Mouse (Mus musculus): ENCODE results near the gene Tgfbi. TPM values are rescaled to one million over a fixed set of nuclear protein-coding genes. Genes with fewer than 3 reads are reported as not detected.

Gene Tgfbi
- polyA plus RNA-seq, 2 experiments: 6.1 to 6.7 TPM

- Histone ChIP-seq H3K36me3 (replicated peaks; ENCODE audit: control insufficient read depth, insufficient read depth, low read depth) (no peaks in the 10 kb centered on the region), H3K4me2 (ENCODE audit: low read depth) (no peak overlapping the region), H3K27me3 (ENCODE audit: control insufficient read depth, insufficient read depth, low read length) (no peaks in the 10 kb centered on the region), H3K9ac (replicated peaks) (no peak overlapping the region), H3K4me3 (ENCODE audit: insufficient read depth in 1 of 2, low read depth in 2 of 2, low read length in 2 of 2) (no peak overlapping the region), H3K9me3 (ENCODE audit: control insufficient read depth, low read length) (no peaks in the 10 kb centered on the region), H3K27ac (no peak overlapping the region), H3K4me1 (replicated peaks; ENCODE audit: control insufficient read depth in 2 of 2, insufficient read depth in 2 of 2, low read length in 1 of 2) (peaks cover 0 to 7% of the 10 kb centered on the region in 2 experiments; a peak in 1 of 4 replicates)
- WGBS (ENCODE audit: insufficient replicate concordance): 50% methylated on average over 8 of the region's 8 CpGs
- TF ChIP-seq EP300 (IDR thresholded peaks at IDR 0.05; ENCODE audit: low read depth) (no peak), CTCF (IDR thresholded peaks at IDR 0.05; ENCODE audit: low read depth) (no peak)
- DNase-seq (ENCODE audit: low read depth in 3 of 3, low spot score in 3 of 3) (no peak), ATAC-seq (ENCODE audit: insufficient read depth) (no peak)
These were observed 14.1 kb upstream of the Tgfbi start for GRCm38 (mm10) chr13:56595246-56595645.

- no peak for TF ChIP-seq EP300 (IDR thresholded peaks at IDR 0.05; ENCODE audit: low read depth)
- no peak for TF ChIP-seq CTCF (IDR thresholded peaks at IDR 0.05; ENCODE audit: low read depth)
- Histone ChIP-seq H3K9ac (replicated peaks) (no peak overlapping the region), H3K36me3 (replicated peaks; ENCODE audit: control insufficient read depth, insufficient read depth, low read depth) (no peaks in the 10 kb centered on the region), H3K27ac (no peak overlapping the region), H3K4me1 (replicated peaks; ENCODE audit: control insufficient read depth in 2 of 2, insufficient read depth in 2 of 2, low read length in 1 of 2) (0 out of 4 replicates have a peak, but pooled peaks cover 0 to 7% of the 10 kb centered on the region in 2 experiments), H3K4me2 (ENCODE audit: low read depth) (no peak overlapping the region), H3K4me3 (ENCODE audit: insufficient read depth in 1 of 2, low read depth in 2 of 2, low read length in 2 of 2) (no peak overlapping the region), H3K9me3 (ENCODE audit: control insufficient read depth, low read length) (no peaks in the 10 kb centered on the region), H3K27me3 (ENCODE audit: control insufficient read depth, insufficient read depth, low read length) (no peaks in the 10 kb centered on the region)
- DNase-seq (ENCODE audit: low read depth in 3 of 3, low spot score in 3 of 3) (no peak), ATAC-seq (ENCODE audit: insufficient read depth) (no peak)
- WGBS (ENCODE audit: insufficient replicate concordance): 74% methylated on average over 4 of the region's 4 CpGs
These were observed 12.0 kb upstream of the Tgfbi start for GRCm38 (mm10) chr13:56597296-56597695.

GRCm38 (mm10) chr13:56597831-56598612, 11.3 kb upstream of the Tgfbi start:
- no peak for DNase-seq (ENCODE audit: low read depth in 3 of 3, low spot score in 3 of 3)
- Histone ChIP-seq H3K4me2 (ENCODE audit: low read depth) (no peak overlapping the region), H3K4me3 (ENCODE audit: insufficient read depth in 1 of 2, low read depth in 2 of 2, low read length in 2 of 2) (no peak overlapping the region), H3K27me3 (ENCODE audit: control insufficient read depth, insufficient read depth, low read length) (no peaks in the 10 kb centered on the region), H3K36me3 (replicated peaks; ENCODE audit: control insufficient read depth, insufficient read depth, low read depth) (no peaks in the 10 kb centered on the region), H3K4me1 (replicated peaks; ENCODE audit: control insufficient read depth in 2 of 2, insufficient read depth in 2 of 2, low read length in 1 of 2) (0 out of 4 replicates have a peak, but pooled peaks cover 0 to 3% of the 10 kb centered on the region in 2 experiments), H3K27ac (no peak overlapping the region), H3K9me3 (ENCODE audit: control insufficient read depth, low read length) (no peaks in the 10 kb centered on the region), H3K9ac (replicated peaks) (no peak overlapping the region)
- WGBS (ENCODE audit: insufficient replicate concordance): 47% methylated on average over 12 of the region's 12 CpGs
- no peak for ATAC-seq (ENCODE audit: insufficient read depth)
- TF ChIP-seq CTCF (IDR thresholded peaks at IDR 0.05; ENCODE audit: low read depth) (no peak), EP300 (IDR thresholded peaks at IDR 0.05; ENCODE audit: low read depth) (no peak)

- Histone ChIP-seq H3K9ac (replicated peaks) (no peak overlapping the region), H3K27me3 (ENCODE audit: control insufficient read depth, insufficient read depth, low read length) (no peaks in the 10 kb centered on the region), H3K36me3 (replicated peaks; ENCODE audit: control insufficient read depth, insufficient read depth, low read depth) (no peaks in the 10 kb centered on the region), H3K27ac (no peak overlapping the region), H3K4me3 (ENCODE audit: insufficient read depth in 1 of 2, low read depth in 2 of 2, low read length in 2 of 2) (no peak overlapping the region), H3K4me1 (replicated peaks; ENCODE audit: control insufficient read depth in 2 of 2, insufficient read depth in 2 of 2, low read length in 1 of 2) (no peaks in the 10 kb centered on the region), H3K9me3 (ENCODE audit: control insufficient read depth, low read length) (no peaks in the 10 kb centered on the region), H3K4me2 (ENCODE audit: low read depth) (no peak overlapping the region)
- 53% methylated on average over 2 of the region's 2 CpGs for WGBS (ENCODE audit: insufficient replicate concordance)
- no peak for DNase-seq (ENCODE audit: low read depth in 3 of 3, low spot score in 3 of 3)
- TF ChIP-seq CTCF (IDR thresholded peaks at IDR 0.05; ENCODE audit: low read depth) (no peak), EP300 (IDR thresholded peaks at IDR 0.05; ENCODE audit: low read depth) (no peak)
- no peak for ATAC-seq (ENCODE audit: insufficient read depth)
These were observed 9.8 kb upstream of the Tgfbi start for GRCm38 (mm10) chr13:56599511-56599910.

- no peaks in the 10 kb centered on the region for H3K27me3 ChIP-seq (ENCODE audit: control insufficient read depth, insufficient read depth, low read length)
- 60% methylated on average over 10 of the region's 10 CpGs for WGBS (ENCODE audit: insufficient replicate concordance)
- no peak overlapping the region for H3K4me2 ChIP-seq (ENCODE audit: low read depth)
- H3K36me3 ChIP-seq (replicated peaks; ENCODE audit: control insufficient read depth, insufficient read depth, low read depth): no peaks in the 10 kb centered on the region
- DNase-seq (ENCODE audit: low read depth in 3 of 3, low spot score in 3 of 3): no peak
- ATAC-seq (ENCODE audit: insufficient read depth): no peak
- no peak overlapping the region for H3K9ac ChIP-seq (replicated peaks)
- no peaks in the 10 kb centered on the region for H3K4me1 ChIP-seq (replicated peaks; ENCODE audit: control insufficient read depth in 2 of 2, insufficient read depth in 2 of 2, low read length in 1 of 2)
- no peaks in the 10 kb centered on the region for H3K9me3 ChIP-seq (ENCODE audit: control insufficient read depth, low read length)
- H3K4me3 ChIP-seq (ENCODE audit: insufficient read depth in 1 of 2, low read depth in 2 of 2, low read length in 2 of 2): no peak overlapping the region
- no peak overlapping the region for H3K27ac ChIP-seq
- TF ChIP-seq CTCF (IDR thresholded peaks at IDR 0.05; ENCODE audit: low read depth) (no peak), EP300 (IDR thresholded peaks at IDR 0.05; ENCODE audit: low read depth) (no peak)
These were observed 9.0 kb upstream of the Tgfbi start for GRCm38 (mm10) chr13:56600216-56600890.
